Mouse (Mus musculus) hindbrain, embryonic 11.5 days (tissue): ENCODE results near the gene H2-K1. TPM values are rescaled to one million over a fixed set of nuclear protein-coding genes. Genes with fewer than 3 reads are reported as not detected.
"Not testable (repeated sequence)": the region's sequence is repeated elsewhere in the genome, so short reads cannot be mapped to it uniquely, and the experiment has no call there.

ENCODE experiments used
- ATAC-seq: fragments of 200-750 bp; cut with Nextera tagmentation; 2 replicates; pipeline ENCODE4 v1.8.0; 2017; ENCODE audit warnings: mild to moderate bottlenecking, moderate TSS enrichment, moderate library complexity; ENCODE audit not compliant: low FRiP score
- DNase-seq: peaks from one replicate; pipeline ENCODE4 v3.0.0-alpha.2; 2015; ENCODE audit warnings: low spot score
- H3K27ac ChIP-seq: fragments of 300-500 bp; sonication (generic); 2 replicates; pipeline ENCODE4 v1.5.1; 2014; ENCODE audit warnings: mild to moderate bottlenecking, low read depth, low read length
- H3K27me3 ChIP-seq: fragments of 300-500 bp; sonication (generic); 2 replicates; pipeline ENCODE4 v1.6.1; 2014; ENCODE audit warnings: mild to moderate bottlenecking, low read length, moderate library complexity, mixed read lengths; ENCODE audit not compliant: control insufficient read depth, insufficient read depth
- H3K36me3 ChIP-seq: fragments of 300-500 bp; sonication (generic); 2 replicates; pipeline ENCODE4 v1.6.1; 2014; ENCODE audit warnings: mild to moderate bottlenecking, low read length, moderate library complexity, mixed read lengths; ENCODE audit not compliant: control insufficient read depth, insufficient read depth
- H3K4me1 ChIP-seq: fragments of 300-500 bp; sonication (generic); replicated peaks from 2 replicates; pipeline ENCODE4 v1.6.1; 2014; ENCODE audit warnings: low read length, mixed read lengths; ENCODE audit not compliant: control insufficient read depth, insufficient read depth
- H3K4me2 ChIP-seq: fragments of 300-500 bp; sonication (generic); replicated peaks from 2 replicates; pipeline ENCODE4 v1.6.1; 2014; ENCODE audit warnings: mild to moderate bottlenecking, low read depth, low read length
- H3K4me3 ChIP-seq: fragments of 300-500 bp; sonication (generic); 2 replicates; pipeline ENCODE4 v1.5.1; 2014; ENCODE audit warnings: low read depth, low read length
- H3K9ac ChIP-seq: fragments of 300-500 bp; sonication (generic); 2 replicates; pipeline ENCODE4 v1.6.1; 2014; ENCODE audit warnings: low read depth, low read length
- H3K9me3 ChIP-seq: fragments of 300-500 bp; sonication (generic); 2 replicates; pipeline ENCODE4 v1.6.1; 2016; ENCODE audit warnings: low read length; ENCODE audit not compliant: control insufficient read depth
- WGBS: fragments of 180-500 bp; shearing (Covaris S2); extraction: QIAGEN DNeasy Blood & Tissue Kit; methylation state at CpG from one replicate; pipeline ENCODE4 v1.1.7; 2014; 5-methylcytosine and 5-hydroxymethylcytosine counted together
- polyA plus RNA-seq: library from polyadenylated mRNA; unstranded; fragments of >200 nt; fragmentation: Nextera tagmentation; extraction: Ambion mirVana; gene quantifications from 2 replicates; pipeline ENCODE4 v1.2.1, GENCODE M21; 2014

H2-K1 gene
- polyA plus RNA-seq, 1 experiment from 2014 or later = 18.7 TPM

DNA sequence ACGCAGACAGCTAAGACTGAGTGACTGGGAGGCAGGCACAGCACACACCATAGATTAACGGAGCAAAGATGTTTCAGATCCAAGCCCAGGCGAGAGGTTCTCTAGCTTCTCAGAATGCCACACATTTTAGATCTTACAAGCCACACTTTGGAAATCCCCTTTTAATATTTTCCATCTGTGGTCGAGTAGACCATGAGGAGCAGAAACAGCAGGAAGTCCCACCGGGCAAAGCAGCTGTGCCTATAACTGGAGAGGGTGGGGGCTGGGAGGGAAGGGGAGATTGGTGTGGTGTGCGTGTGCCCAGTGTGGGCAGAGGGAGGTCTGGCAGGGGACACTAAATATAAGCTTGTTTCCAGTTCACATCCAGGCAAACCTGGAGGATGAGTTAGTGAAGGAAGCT, 42.7 kb downstream of the H2-K1 start:
- ATAC-seq (no peak), DNase-seq (no peak)
- Histone ChIP-seq H3K27ac (no peak overlapping the region), H3K4me3 (no peak overlapping the region), H3K27me3 (no peaks in the 10 kb centered on the region), H3K4me2 (no peak overlapping the region), H3K4me1 (peaks cover 11% of the 10 kb centered on the region), H3K36me3 (peaks cover 2% of the 10 kb centered on the region; the same call in 1 of the 2 replicates), H3K9me3 (no peaks in the 10 kb centered on the region), H3K9ac (no peak overlapping the region)
- 83% methylated on average over 6 of the region's 6 CpGs for WGBS

DNA sequence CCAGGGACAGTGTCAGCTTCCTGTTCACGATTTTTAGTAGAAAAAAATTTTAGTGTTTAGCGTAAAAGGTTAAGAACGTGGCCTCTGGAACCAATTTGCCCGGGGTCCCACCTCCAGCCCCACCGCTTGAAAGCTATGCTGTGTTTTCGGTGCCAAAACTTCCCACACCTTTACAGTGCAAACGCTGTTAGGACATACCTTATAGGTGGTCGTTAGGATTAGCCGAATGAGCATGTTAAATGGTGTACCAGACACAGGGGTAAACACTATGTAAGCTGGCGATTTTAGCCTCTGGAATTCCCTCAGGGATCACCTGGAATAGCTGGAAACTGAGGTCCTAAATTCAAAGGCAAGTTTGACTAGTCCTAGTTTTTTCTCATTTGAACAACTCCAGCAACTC, 43.8 kb downstream of the H2-K1 start:
- ATAC-seq (0 out of 2 replicates have a peak, but pooled peaks have one; percentile 2), DNase-seq (no peak)
- H3K4me1 ChIP-seq = peaks cover 16% of the 10 kb centered on the region
- WGBS = 6% methylated on average over 10 of the region's 10 CpGs
- peak overlapping the region; percentile 97 for H3K4me3 ChIP-seq
- H3K9me3 ChIP-seq = no peaks in the 10 kb centered on the region
- peak overlapping the region; percentile 82 for H3K27ac ChIP-seq
- H3K4me2 ChIP-seq = peak overlapping the region; percentile 77
- peaks cover 2% of the 10 kb centered on the region; the same call in 1 of the 2 replicates for H3K36me3 ChIP-seq
- peak overlapping the region; percentile 71 for H3K9ac ChIP-seq
- no peaks in the 10 kb centered on the region for H3K27me3 ChIP-seq

DNA sequence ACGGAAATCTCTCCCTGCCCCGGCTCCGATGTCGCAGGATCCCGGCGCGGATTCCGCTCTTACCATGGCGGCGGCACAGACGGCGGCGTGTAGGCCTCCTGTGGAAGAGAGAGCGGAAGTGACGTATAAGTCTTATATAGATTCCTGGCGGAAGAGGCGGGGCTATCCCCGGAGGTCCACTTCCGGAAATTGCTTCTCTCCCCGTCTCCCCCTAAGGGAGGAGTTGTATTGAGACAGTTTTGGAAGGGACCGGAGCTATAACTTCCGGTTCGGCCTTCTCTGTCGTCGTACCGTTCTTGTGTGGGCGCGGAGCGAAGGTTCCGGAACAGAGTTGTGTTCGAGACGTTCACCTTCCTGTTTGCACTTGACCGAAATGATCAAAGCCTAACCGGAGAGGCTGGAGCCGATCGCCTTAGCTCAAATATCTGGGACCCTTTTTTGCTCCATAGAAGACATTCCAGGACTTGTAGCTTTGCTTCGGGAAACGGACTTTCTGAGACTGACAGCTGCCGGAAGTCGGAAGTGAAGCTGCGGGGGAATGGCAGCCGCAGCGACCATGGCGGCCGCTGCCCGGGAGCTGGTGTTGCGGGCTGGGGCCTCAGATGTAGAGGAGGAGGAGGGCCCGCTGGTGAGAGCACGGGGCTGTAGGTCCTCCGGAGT, 44.5 kb downstream of the H2-K1 start, which contains the start of the genes Vps52 and Rps18:
Gene Vps52 (plus strand): TSS at position 258 of the 660 bp plus-strand sequence.
Gene Rps18 (minus strand): TSS at position 447 of the 660 bp plus-strand sequence.
- H3K4me2 ChIP-seq = peak within 1 kb of the TSS; percentile 96
- ATAC-seq = peak; percentile 83
- H3K9ac ChIP-seq = peak within 1 kb of the TSS; percentile 96
- WGBS = under 1% methylated on average over 50 of the region's 50 CpGs
- H3K9me3 ChIP-seq = no peaks in the 10 kb centered on the region
- H3K4me1 ChIP-seq = peaks cover 16% of the 10 kb centered on the region
- no peaks in the 10 kb centered on the region for H3K27me3 ChIP-seq
- peak; percentile 96 for DNase-seq
- peak within 1 kb of the TSS; percentile 97 for H3K4me3 ChIP-seq
- peaks cover 2% of the 10 kb centered on the region; the same call in 1 of the 2 replicates for H3K36me3 ChIP-seq
- peak within 1 kb of the TSS; percentile 82 for H3K27ac ChIP-seq

DNA sequence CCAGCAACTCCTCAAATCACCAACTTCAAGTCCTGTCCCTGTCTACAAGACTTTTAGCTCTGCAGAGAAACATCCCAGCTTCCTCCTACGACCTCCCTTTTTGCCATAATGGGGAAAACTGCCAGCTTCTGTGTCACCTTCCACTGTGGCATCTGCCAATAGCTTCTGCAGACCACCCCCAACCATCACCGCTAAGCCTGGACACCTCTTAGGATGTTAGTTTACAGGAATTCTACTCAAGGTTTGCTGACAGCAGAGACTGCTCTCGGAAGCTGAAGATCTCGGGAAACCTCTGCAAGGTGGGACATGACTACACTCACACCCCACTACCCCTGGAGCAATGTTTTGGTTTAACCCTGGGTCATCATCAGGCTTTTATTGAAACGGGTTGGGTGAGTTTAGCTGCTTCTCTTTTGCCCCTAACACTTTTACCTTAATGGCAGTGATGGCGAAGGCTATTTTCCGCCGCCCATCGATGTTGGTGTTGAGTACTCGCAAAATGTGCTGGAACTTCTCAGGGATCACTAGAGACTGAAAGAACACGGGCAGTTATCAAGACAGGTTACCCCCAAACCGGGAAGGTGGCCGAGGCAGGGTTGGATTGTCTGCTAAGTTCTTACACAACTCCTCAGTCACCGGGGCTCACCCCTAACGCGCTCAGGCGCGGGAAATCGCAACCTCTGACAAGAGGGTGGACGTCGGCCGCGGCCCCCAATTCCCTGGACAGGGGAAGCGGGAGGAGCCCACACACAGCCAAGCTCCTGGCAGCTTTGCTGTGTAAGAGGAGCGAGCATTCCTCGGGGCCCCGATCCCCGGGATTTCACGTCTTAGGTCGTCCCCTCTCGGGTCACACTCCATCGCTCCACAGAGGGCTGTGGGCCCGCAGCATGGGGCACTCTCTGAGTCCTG, 45.2 kb downstream of the H2-K1 start:
- no peak for ATAC-seq
- WGBS = 3% methylated on average over 33 of the region's 33 CpGs
- no peaks in the 10 kb centered on the region for H3K9me3 ChIP-seq
- H3K4me3 ChIP-seq = peak overlapping the region; percentile 97
- peaks cover 19% of the 10 kb centered on the region for H3K4me1 ChIP-seq
- no peak for DNase-seq
- H3K4me2 ChIP-seq = peak overlapping the region; percentile 96
- H3K9ac ChIP-seq = peak overlapping the region; percentile 96
- H3K27me3 ChIP-seq = no peaks in the 10 kb centered on the region
- peaks cover 2% of the 10 kb centered on the region; the same call in 1 of the 2 replicates for H3K36me3 ChIP-seq
- H3K27ac ChIP-seq = peak overlapping the region; percentile 81

DNA sequence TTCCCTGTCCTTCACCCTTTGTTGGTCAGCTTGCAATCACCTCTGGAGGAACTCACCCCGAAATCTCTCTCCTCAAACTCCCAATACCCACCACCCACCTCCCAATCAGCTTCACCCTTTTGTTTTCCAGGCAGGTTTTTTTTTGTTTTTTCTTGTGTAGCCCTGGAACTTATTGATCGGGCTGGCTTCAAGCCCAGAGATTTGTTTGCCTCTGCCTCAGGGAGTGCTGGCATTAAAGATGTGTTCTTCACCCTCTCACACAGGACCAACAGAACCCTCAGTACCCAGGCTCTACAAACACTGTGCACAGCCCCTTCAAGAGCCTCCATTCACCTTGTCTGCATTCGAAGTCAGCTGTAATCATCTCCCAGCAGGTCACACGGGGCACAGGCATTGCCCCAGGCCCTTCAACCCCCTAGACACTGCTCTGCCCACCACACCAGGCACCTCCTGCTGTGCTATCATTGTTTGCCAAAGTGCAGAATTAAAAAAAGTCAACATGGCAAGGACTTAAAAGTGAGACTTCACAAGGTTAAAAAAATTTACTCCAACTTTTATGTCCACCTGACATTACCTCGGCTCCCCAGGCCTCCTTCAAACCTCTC, 46.1 kb downstream of the H2-K1 start:
- H3K4me3 ChIP-seq = peak overlapping the region; percentile 97
- peak overlapping the region; percentile 96 for H3K4me2 ChIP-seq
- no peak overlapping the region for H3K27ac ChIP-seq
- H3K9ac ChIP-seq = peak overlapping the region; percentile 96
- WGBS = 42% methylated on average over 5 of the region's 5 CpGs
- peaks cover 19% of the 10 kb centered on the region for H3K4me1 ChIP-seq
- no peaks in the 10 kb centered on the region for H3K27me3 ChIP-seq
- no peak for ATAC-seq
- no peak for DNase-seq
- H3K9me3 ChIP-seq = no peaks in the 10 kb centered on the region
- peaks cover 4% of the 10 kb centered on the region; the same call in 1 of the 2 replicates for H3K36me3 ChIP-seq

DNA sequence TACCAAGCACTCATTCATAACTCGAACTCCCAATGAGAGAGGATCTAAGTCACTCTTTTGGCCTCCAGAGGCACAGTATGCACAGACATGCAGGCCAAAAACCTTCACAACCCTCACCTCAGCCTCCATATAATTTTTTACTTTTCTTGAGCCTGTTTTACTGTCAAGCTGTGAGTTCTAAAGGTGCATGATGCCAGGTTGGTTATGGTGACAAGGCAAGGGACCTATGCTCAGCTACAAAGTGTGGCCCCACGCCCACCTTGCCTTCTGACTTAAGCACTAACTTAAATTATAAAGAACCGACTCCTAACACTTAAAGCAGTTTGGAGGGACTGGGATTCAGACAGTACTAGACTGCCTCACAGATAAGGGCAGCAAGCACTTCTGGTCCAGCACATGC, 46.8 kb downstream of the H2-K1 start:
- H3K36me3 ChIP-seq = peaks cover 4% of the 10 kb centered on the region; the same call in 1 of the 2 replicates
- ATAC-seq = no peak
- H3K27me3 ChIP-seq = no peaks in the 10 kb centered on the region
- H3K9ac ChIP-seq = no peak overlapping the region
- 96% methylated on average over 3 of the region's 3 CpGs for WGBS
- no peak for DNase-seq
- no peaks in the 10 kb centered on the region for H3K9me3 ChIP-seq
- peaks cover 19% of the 10 kb centered on the region for H3K4me1 ChIP-seq
- 0 out of 2 replicates have a peak overlapping the region, but pooled peaks have one; percentile 8 for H3K4me3 ChIP-seq
- H3K27ac ChIP-seq = no peak overlapping the region
- no peak overlapping the region; the same call in 1 of the 2 replicates for H3K4me2 ChIP-seq

DNA sequence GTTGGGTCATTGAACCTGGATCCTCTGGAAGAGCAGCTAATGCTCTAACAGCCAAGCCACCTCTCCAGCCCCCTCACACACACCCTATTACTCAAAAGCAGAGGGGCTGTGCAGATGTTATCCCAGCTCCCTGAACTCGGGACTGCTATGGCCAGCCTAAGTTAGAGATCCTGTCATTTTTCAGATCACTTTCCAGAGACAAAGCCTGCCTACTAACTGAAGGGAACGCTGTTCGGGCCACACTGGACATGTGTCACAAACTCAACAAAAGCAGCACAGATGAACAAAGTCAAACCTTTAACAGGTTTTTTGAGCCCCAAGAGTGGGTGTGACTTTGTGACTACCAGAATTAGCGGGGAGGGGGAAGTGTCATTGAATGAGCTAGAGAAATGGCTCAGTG, 47.3 kb downstream of the H2-K1 start:
- Histone ChIP-seq H3K27ac (no peak overlapping the region), H3K36me3 (peaks cover 4% of the 10 kb centered on the region; the same call in 1 of the 2 replicates), H3K4me1 (peaks cover 19% of the 10 kb centered on the region), H3K9ac (no peak overlapping the region), H3K4me2 (0 out of 2 replicates have a peak overlapping the region, but pooled peaks have one; percentile 7), H3K4me3 (0 out of 2 replicates have a peak overlapping the region, but pooled peaks have one; percentile 8), H3K27me3 (no peaks in the 10 kb centered on the region), H3K9me3 (no peaks in the 10 kb centered on the region)
- DNase-seq (no peak), ATAC-seq (no peak)
- WGBS = 84% methylated on average over 4 of the region's 4 CpGs

DNA sequence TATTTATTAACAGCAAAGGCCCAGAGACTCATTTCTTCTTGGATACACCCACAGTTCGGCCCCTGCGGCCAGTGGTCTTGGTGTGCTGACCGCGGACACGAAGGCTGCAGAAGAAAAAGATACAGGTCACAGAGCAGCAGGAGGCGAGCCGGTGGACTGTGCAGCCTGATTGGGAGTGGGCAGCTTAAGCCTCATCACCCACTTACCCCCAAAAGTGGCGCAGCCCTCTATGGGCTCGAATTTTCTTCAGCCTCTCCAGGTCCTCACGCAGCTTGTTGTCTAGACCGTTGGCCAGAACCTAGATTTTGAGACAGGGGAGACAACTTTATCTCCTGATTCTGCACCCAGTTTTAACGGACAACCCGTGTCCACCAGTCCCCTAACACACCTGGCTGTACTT, 48.1 kb downstream of the H2-K1 start:
- H3K4me2 ChIP-seq = peak overlapping the region; percentile 84; the same call in 1 of the 2 replicates
- ATAC-seq, H3K27me3 ChIP-seq, H3K9ac ChIP-seq, H3K9me3 ChIP-seq, H3K27ac ChIP-seq, H3K36me3 ChIP-seq, H3K4me3 ChIP-seq, DNase-seq: not testable (repeated sequence)
- peaks cover 19% of the 10 kb centered on the region for H3K4me1 ChIP-seq
- WGBS = 79% methylated on average over 13 of the region's 13 CpGs
